Mouse (Mus musculus) CD8-positive naive resting alpha-beta T cell, adult 2 months (primary cell): ENCODE data around the gene Olfr135.

Experiments
- DNase-seq, 2 experiments: peaks; one replicate each; pipeline ENCODE4 v3.0.0; 2022; ENCODE audit warnings: low read depth in 2 of 2, low spot score in 2 of 2

The Olfr135 gene

DNA sequence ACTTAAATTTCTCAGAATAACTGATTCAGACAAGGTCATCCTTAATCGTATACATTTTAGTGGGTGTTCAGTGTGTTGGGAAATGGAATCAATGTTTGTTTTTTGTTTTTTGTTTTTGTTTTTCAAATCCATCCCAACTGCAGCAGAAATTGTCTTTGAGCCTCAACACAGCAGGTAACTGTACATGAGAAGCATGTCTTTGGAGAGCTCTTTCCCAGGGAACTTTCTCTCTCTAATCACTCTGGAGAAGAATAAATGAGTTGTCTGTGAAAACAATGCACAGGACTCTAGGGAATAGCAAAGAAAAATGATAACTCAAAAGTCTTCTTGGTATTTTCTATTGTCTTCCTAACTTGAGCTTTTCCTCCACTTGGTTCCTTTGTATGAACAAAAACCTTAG lies at the start of gene Olfr135:
Gene Olfr135, plus strand, starts transcription at position 301 of the 400 bp plus-strand sequence.
- no peak for DNase-seq

DNA sequence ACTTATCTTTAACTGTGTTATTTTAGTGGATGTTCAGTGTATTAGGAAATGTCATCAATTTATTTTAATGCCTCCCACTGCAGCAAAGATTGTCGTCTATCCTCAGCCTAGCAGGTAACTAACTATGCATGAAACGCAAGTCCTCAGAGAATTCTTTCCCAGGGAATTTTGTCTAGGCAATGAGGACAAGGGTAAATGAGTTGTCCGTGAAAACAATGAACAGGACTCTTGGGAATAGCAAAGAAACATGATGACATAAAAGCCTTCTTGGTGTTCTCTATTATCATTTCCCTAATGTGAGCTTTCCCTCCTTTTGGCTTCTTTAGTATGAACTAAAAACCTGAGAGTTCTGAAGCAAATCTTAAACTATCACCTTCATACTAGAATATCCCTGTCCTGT lies 33.0 kb upstream of the Olfr135 start, which contains the start of gene Olfr134:
Gene Olfr134, plus strand, starts transcription at position 301 of the 400 bp plus-strand sequence.
- no peak for DNase-seq
